Mouse (Mus musculus): ENCODE measurements around the gene Ilvbl. TPM values are rescaled to one million over a fixed set of nuclear protein-coding genes. Genes with fewer than 3 reads are reported as not detected.
"Not testable (repeated sequence)": the region's sequence is repeated elsewhere in the genome, so short reads cannot be mapped to it uniquely, and the experiment has no call there.

The Ilvbl gene
- polyA plus RNA-seq, 1 experiment from 2014 or later = 27.5 TPM

DNA sequence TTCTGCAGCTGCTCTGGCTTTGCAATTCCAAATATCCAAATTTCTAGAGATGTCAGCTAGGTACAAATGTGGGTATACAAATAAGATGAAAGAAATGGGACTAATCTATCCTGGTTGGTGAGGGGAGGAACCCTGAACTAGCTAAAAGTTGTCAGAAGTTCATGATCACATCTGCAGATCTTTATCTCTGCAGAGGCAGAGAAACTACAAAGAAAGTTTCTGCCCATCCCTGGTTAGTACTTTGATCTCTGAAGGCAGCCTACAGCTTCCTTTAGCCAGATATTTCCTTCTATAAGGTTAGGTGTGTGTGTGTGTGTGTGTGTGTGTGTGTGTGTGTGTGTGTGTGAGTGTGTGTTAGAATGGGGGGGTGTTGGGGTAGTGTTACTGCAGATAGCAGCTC is 20.4 kb downstream of the Ilvbl start:
- Histone ChIP-seq H3K9ac (ENCODE audit: low read length) (no peak overlapping the region), H3K36me3 (ENCODE audit: control insufficient read depth, insufficient read depth, low read length) (peaks cover under 1% of the 10 kb centered on the region; the same call in 1 of the 2 replicates), H3K27me3 (ENCODE audit: control insufficient read depth, insufficient read depth, low read length) (no peaks in the 10 kb centered on the region), H3K27ac (ENCODE audit: low read depth, low read length) (no peak overlapping the region), H3K4me1 (ENCODE audit: control insufficient read depth, insufficient read depth, low read length) (peaks cover 10% of the 10 kb centered on the region; the same call in 1 of the 2 replicates), H3K4me2 (no peak overlapping the region), H3K9me3 (ENCODE audit: control insufficient read depth, low read length) (no peaks in the 10 kb centered on the region), H3K4me3 (ENCODE audit: low read depth, low read length) (no peak overlapping the region)
- ATAC-seq (ENCODE audit: low FRiP score) (no peak), DNase-seq (ENCODE audit: low spot score, missing footprints) (peak; percentile 59)

DNA sequence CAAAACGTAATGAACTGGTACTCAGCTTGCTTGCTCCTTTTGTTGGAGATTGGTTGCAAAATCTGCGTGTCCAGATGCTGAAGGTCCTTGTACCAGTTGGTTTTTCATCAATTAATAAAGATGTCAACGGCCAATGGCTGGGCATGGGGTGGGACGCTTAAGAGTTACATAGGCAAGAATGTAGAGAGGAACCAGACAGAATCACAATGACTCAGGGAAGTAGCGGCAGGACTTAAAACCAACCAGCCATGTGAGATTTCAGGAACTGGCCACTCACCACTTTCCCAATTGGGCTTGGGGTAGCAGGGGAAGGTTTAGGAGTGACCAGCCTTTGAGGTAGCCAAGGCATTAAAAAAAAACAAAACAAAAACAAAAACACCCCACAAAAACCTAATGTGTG is 25.7 kb downstream of the Ilvbl start:
- no peak overlapping the region for H3K9ac ChIP-seq (ENCODE audit: low read length)
- no peaks in the 10 kb centered on the region for H3K36me3 ChIP-seq (ENCODE audit: control insufficient read depth, insufficient read depth, low read length)
- no peaks in the 10 kb centered on the region for H3K9me3 ChIP-seq (ENCODE audit: control insufficient read depth, low read length)
- no peak overlapping the region for H3K4me2 ChIP-seq
- ATAC-seq (ENCODE audit: low FRiP score) (no peak), DNase-seq (ENCODE audit: low spot score, missing footprints) (no peak)
- no peak overlapping the region for H3K27ac ChIP-seq (ENCODE audit: low read depth, low read length)
- no peaks in the 10 kb centered on the region for H3K27me3 ChIP-seq (ENCODE audit: control insufficient read depth, insufficient read depth, low read length)
- H3K4me1 ChIP-seq (ENCODE audit: control insufficient read depth, insufficient read depth, low read length) = no peaks in the 10 kb centered on the region
- WGBS = 88% methylated on average over 5 of the region's 5 CpGs
- no peak overlapping the region for H3K4me3 ChIP-seq (ENCODE audit: low read depth, low read length)

DNA sequence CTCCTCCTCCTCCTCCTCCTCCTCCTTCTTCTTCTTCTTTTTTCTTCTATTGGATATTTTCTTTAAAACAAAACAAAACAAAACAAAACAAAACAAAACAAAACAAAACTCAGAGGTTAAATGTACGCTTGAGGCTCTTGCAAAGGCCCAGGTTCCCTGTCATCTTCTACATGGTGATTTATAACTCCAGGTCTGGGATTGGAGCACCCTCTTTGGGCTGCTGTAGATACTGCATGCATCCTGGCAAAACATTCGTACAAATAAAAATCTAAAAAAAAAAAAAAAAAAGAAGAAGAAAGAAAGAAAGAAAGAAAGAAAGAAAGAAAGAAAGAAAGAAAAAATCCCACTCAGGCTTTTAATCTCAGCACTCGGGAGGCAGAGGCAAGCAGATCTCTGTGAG is 30.9 kb downstream of the Ilvbl start:
- 51% methylated on average over 3 of the region's 3 CpGs for WGBS

DNA sequence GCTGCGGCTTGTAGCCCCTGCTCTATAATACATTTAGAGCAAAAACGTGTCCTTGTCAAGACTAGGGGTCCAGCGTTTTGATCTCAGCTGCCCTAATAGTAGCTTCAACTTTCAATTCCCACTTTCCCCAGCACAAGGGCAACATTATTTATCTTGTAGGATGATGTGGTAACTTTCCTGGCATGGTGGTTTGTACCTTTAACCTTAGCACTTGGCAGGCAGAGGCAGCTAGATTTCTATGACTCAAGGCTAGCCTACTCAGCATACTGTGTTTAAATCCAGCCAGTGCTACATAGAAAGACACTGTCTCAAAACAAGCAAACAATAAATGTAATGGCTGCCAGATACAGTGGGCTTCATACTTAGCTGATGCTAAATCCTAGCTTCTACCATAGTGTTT is 33.5 kb downstream of the Ilvbl start:
- no peak overlapping the region for H3K9ac ChIP-seq (ENCODE audit: low read length)
- no peak overlapping the region for H3K4me2 ChIP-seq
- no peaks in the 10 kb centered on the region for H3K9me3 ChIP-seq (ENCODE audit: control insufficient read depth, low read length)
- no peaks in the 10 kb centered on the region for H3K36me3 ChIP-seq (ENCODE audit: control insufficient read depth, insufficient read depth, low read length)
- DNase-seq (ENCODE audit: low spot score, missing footprints) = no peak
- H3K27ac ChIP-seq (ENCODE audit: low read depth, low read length) = no peak overlapping the region
- H3K4me1 ChIP-seq (ENCODE audit: control insufficient read depth, insufficient read depth, low read length) = no peaks in the 10 kb centered on the region
- ATAC-seq (ENCODE audit: low FRiP score) = no peak
- no peaks in the 10 kb centered on the region for H3K27me3 ChIP-seq (ENCODE audit: control insufficient read depth, insufficient read depth, low read length)
- 88% methylated on average over 3 of the region's 3 CpGs for WGBS
- H3K4me3 ChIP-seq (ENCODE audit: low read depth, low read length) = no peak overlapping the region

More for the DNA sequence above, 30.9 kb downstream of the Ilvbl start:
- Histone ChIP-seq H3K27ac (ENCODE audit: low read depth, low read length) (no peak overlapping the region), H3K9ac (ENCODE audit: low read length) (no peak overlapping the region), H3K27me3 (ENCODE audit: control insufficient read depth, insufficient read depth, low read length) (no peaks in the 10 kb centered on the region), H3K4me2 (no peak overlapping the region), H3K4me3 (ENCODE audit: low read depth, low read length) (no peak overlapping the region), H3K9me3 (ENCODE audit: control insufficient read depth, low read length) (no peaks in the 10 kb centered on the region), H3K36me3 (ENCODE audit: control insufficient read depth, insufficient read depth, low read length) (no peaks in the 10 kb centered on the region), H3K4me1 (ENCODE audit: control insufficient read depth, insufficient read depth, low read length) (no peaks in the 10 kb centered on the region)
- ATAC-seq (ENCODE audit: low FRiP score) = no peak
- DNase-seq (ENCODE audit: low spot score, missing footprints) = no peak

DNA sequence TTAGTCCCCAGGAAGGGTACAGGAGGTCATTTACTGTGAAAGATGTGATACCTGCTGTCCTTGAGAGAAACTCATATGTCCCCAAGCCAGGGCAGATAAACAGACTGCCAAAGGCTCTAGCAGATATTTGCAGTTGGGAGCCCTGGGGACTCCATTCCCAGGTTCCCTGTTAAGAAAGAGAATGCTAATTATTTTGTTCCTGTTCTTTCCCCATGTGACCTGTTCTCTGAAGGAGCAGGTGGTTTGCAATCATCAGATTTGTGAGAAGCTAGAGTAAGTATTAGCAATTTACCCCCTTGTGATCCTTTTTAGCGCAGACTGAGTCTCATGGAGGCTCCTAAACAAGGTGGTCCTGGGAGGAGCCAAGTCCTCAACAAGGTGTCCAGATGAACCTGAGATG is 43.8 kb downstream of the Ilvbl start, which contains the start of gene Olfr1357:
Gene Olfr1357 (minus strand): TSS at position 101 of the 400 bp plus-strand sequence.
- no peaks in the 10 kb centered on the region for H3K9me3 ChIP-seq (ENCODE audit: control insufficient read depth, low read length)
- no peak within 1 kb of the TSS for H3K4me3 ChIP-seq (ENCODE audit: low read depth, low read length)
- no peak within 1 kb of the TSS for H3K9ac ChIP-seq (ENCODE audit: low read length)
- DNase-seq (ENCODE audit: low spot score, missing footprints) = no peak
- no peaks in the 10 kb centered on the region for H3K27me3 ChIP-seq (ENCODE audit: control insufficient read depth, insufficient read depth, low read length)
- no peak for ATAC-seq (ENCODE audit: low FRiP score)
- H3K4me2 ChIP-seq = no peak within 1 kb of the TSS
- WGBS = 81% methylated on average over 1 of the region's 1 CpGs
- H3K27ac ChIP-seq (ENCODE audit: low read depth, low read length) = no peak within 1 kb of the TSS
- H3K4me1 ChIP-seq (ENCODE audit: control insufficient read depth, insufficient read depth, low read length) = no peaks in the 10 kb centered on the region
- no peaks in the 10 kb centered on the region for H3K36me3 ChIP-seq (ENCODE audit: control insufficient read depth, insufficient read depth, low read length)

DNA sequence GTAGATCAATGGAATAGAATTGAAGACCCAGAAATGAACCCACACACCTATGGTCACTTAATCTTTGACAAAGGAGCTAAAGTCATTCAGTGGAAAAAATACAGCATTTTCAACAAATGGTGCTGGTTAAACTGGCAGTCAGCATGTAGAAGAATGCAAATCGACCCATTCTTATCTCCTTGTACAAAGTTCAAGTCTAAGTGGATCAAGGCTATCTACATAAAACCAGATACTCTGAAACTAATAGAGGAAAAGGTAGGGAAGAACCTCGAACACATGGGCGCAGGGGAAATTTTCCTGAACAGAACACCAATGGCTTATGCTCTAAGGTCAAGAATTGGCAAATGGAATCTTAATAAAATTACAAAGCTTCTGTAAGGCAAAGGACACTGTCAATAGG is 49.0 kb downstream of the Ilvbl start:
- H3K4me2 ChIP-seq; H3K27me3 ChIP-seq (ENCODE audit: control insufficient read depth, insufficient read depth, low read length); DNase-seq (ENCODE audit: low spot score, missing footprints); H3K4me3 ChIP-seq (ENCODE audit: low read depth, low read length); ATAC-seq (ENCODE audit: low FRiP score); H3K36me3 ChIP-seq (ENCODE audit: control insufficient read depth, insufficient read depth, low read length); H3K4me1 ChIP-seq (ENCODE audit: control insufficient read depth, insufficient read depth, low read length); H3K27ac ChIP-seq (ENCODE audit: low read depth, low read length); H3K9ac ChIP-seq (ENCODE audit: low read length); H3K9me3 ChIP-seq (ENCODE audit: control insufficient read depth, low read length): not testable (repeated sequence)
- WGBS = 83% methylated on average over 3 of the region's 3 CpGs

DNA sequence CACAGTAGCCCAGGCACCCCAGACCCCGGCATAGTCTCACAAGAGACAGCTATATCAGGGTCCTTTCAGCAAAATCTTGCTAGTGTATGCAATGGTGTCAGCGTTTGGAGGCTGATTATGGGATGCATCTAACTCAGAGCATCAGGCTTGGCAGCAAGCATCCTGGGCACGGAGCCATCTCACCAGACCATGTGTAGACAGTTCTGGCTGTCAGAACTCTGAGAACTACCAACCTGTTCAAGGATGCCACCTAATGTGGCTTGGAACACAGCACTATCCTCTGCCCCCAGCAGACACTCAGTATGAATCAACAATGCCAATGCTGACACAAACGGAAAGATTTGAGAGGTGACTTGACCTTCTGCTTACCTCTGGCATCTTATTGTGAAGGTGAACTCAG is 56.0 kb downstream of the Ilvbl start:
- Histone ChIP-seq H3K4me2 (no peak overlapping the region), H3K4me1 (ENCODE audit: control insufficient read depth, insufficient read depth, low read length) (no peaks in the 10 kb centered on the region), H3K9me3 (ENCODE audit: control insufficient read depth, low read length) (no peaks in the 10 kb centered on the region), H3K36me3 (ENCODE audit: control insufficient read depth, insufficient read depth, low read length) (no peaks in the 10 kb centered on the region), H3K9ac (ENCODE audit: low read length) (no peak overlapping the region), H3K27ac (ENCODE audit: low read depth, low read length) (no peak overlapping the region), H3K4me3 (ENCODE audit: low read depth, low read length) (no peak overlapping the region), H3K27me3 (ENCODE audit: control insufficient read depth, insufficient read depth, low read length) (no peaks in the 10 kb centered on the region)
- ATAC-seq (ENCODE audit: low FRiP score) (no peak), DNase-seq (ENCODE audit: low spot score, missing footprints) (no peak)
- 89% methylated on average over 4 of the region's 4 CpGs for WGBS

DNA sequence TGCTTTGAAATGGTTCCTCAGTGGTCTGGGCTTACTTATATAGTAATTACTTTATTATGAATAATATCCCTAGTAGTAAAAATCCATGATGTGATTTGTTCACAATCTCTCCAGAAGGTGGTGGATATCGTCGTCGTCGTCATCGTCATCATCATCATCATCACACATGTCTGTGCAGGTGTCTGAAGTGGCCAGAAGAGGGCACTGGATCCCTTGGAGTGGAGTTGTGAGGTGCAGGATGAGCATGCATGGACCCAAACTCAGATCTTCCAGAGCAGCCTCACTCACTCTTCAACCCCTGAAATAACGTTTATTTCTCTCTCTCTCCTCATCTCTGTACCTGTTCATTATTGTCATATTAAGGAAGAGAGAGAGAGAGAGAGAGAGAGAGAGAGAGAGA is 58.2 kb downstream of the Ilvbl start:
- WGBS = 22% methylated on average over 6 of the region's 6 CpGs
- Histone ChIP-seq H3K4me1 (ENCODE audit: control insufficient read depth, insufficient read depth, low read length) (no peaks in the 10 kb centered on the region), H3K4me2 (no peak overlapping the region), H3K27me3 (ENCODE audit: control insufficient read depth, insufficient read depth, low read length) (no peaks in the 10 kb centered on the region), H3K9ac (ENCODE audit: low read length) (no peak overlapping the region), H3K36me3 (ENCODE audit: control insufficient read depth, insufficient read depth, low read length) (no peaks in the 10 kb centered on the region), H3K27ac (ENCODE audit: low read depth, low read length) (no peak overlapping the region), H3K4me3 (ENCODE audit: low read depth, low read length) (no peak overlapping the region), H3K9me3 (ENCODE audit: control insufficient read depth, low read length) (no peaks in the 10 kb centered on the region)
- ATAC-seq (ENCODE audit: low FRiP score) (peak; percentile 66; the same call in 1 of the 2 replicates), DNase-seq (ENCODE audit: low spot score, missing footprints) (no peak)
